Mouse (Mus musculus): ENCODE measurements at regions not wholly inside any gene's neighbourhood (a gene's known extent, or its start where the extent isn't known, plus 50 kb on each side); places are given as distances from the start of the nearest gene placed in this dataset.

DNA sequence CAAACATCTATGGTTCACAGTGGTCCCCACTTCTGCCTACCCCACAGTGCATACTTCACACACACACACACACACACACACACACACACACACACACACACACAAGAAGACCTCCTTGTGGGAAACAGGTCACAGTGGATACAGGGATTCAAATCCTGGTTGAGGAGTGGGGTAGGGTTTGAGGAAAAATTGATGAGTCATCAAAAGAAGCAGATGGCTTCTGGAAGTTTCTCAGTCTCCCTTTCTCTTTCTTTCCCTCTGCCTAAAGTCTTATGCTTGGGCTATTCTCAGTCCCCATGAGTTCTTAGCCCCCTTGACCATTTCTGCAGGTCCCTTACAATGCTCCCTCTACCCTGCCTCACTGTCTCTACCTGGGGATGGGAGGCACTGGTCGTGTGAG lies 56.4 kb downstream of the Rassf10 start:
- Histone ChIP-seq H3K27me3 (ENCODE audit: low read depth, poor library complexity, severe bottlenecking) (no peaks in the 10 kb centered on the region), H3K36me3 (no peaks in the 10 kb centered on the region), H3K9me3 (replicated peaks) (no peaks in the 10 kb centered on the region), H3K4me1 (no peaks in the 10 kb centered on the region), H3K4me3 (no peak overlapping the region), H3K27ac (replicated peaks) (no peak overlapping the region)
- WGBS, result 93% methylated on average over 1 of the region's 1 CpGs
- DNase-seq (ENCODE audit: low spot score), result no peak

DNA sequence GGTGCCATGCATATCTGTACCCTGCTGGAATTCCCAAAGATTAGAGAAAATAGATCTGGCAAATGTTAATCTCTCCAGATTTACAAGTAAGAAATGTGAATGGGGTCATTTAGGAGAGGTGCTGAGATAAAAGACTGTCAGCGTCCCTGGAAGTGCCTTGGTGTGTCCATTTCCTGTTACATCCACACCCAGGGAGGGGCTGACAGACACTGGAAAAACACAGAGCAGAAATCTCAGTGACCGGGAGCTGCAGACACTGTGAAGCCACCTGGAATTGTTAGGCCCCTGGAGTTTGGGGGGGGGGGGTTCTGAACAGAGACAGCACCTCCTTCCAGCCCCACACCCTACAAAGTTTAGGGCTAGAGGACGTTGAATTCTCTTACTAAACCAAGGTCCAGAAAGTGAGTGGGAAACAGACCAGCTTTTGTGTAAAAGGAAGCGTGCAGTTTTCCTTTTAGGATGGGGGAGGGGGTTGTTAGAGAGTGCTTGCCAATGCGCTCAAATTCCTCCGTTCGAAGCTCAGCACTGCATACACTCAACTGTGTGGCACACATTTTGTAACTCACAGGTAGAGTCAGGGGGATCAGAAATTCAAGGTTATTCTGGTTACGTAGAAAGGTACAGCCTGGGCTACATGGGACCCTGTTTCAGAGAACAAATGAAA lies 63.5 kb downstream of the Rassf10 start:
- Histone ChIP-seq H3K4me1 (peaks cover 8% of the 10 kb centered on the region), H3K4me3 (no peak overlapping the region), H3K27me3 (ENCODE audit: low read depth, poor library complexity, severe bottlenecking) (no peaks in the 10 kb centered on the region), H3K9me3 (replicated peaks) (no peaks in the 10 kb centered on the region), H3K36me3 (no peaks in the 10 kb centered on the region), H3K27ac (replicated peaks) (no peak overlapping the region)
- no peak for DNase-seq (ENCODE audit: low spot score)
- WGBS, result 71% methylated on average over 8 of the region's 8 CpGs

DNA sequence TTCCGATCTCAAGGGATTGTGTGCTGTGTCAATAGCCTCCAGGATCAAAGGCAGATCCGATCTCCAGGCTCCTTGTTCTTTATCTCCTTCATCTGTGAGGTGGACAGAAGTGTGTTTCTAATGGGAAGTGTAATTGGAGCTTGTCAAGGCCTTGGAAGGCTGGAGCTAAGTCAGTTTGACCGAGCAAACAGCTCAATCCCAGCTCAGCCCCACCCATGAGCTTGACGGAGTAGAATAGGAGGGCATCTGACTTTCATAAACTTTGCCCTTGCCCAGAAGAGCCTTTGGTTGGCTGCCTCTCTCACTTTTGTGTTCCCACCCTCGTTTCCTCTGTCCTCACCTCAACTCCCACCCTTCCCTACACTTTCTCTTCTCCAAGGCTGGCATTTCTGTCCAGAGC lies 67.7 kb downstream of the Rassf10 start:
- Histone ChIP-seq H3K36me3 (no peaks in the 10 kb centered on the region), H3K27me3 (ENCODE audit: low read depth, poor library complexity, severe bottlenecking) (no peaks in the 10 kb centered on the region), H3K27ac (replicated peaks) (no peak overlapping the region), H3K4me1 (peaks cover 8% of the 10 kb centered on the region), H3K9me3 (replicated peaks) (no peaks in the 10 kb centered on the region), H3K4me3 (no peak overlapping the region)
- DNase-seq (ENCODE audit: low spot score), result no peak
- 45% methylated on average over 5 of the region's 5 CpGs for WGBS

GRCm38 (mm10) chr7:113022516-113022915 lies 68.8 kb downstream of the Rassf10 start:
- DNase-seq (ENCODE audit: low spot score), result no peak
- 44% methylated on average over 2 of the region's 2 CpGs for WGBS
- H3K4me3 ChIP-seq, result no peak overlapping the region
- H3K9me3 ChIP-seq (replicated peaks), result no peaks in the 10 kb centered on the region
- H3K36me3 ChIP-seq, result no peaks in the 10 kb centered on the region
- H3K27me3 ChIP-seq (ENCODE audit: low read depth, poor library complexity, severe bottlenecking), result no peaks in the 10 kb centered on the region
- H3K27ac ChIP-seq (replicated peaks), result no peak overlapping the region
- H3K4me1 ChIP-seq, result peaks cover 8% of the 10 kb centered on the region

GRCm38 (mm10) chr7:113025758-113026157 lies 72.0 kb downstream of the Rassf10 start:
- Histone ChIP-seq H3K4me1 (peaks cover 18% of the 10 kb centered on the region), H3K9me3 (replicated peaks) (no peaks in the 10 kb centered on the region), H3K4me3 (no peak overlapping the region), H3K27ac (replicated peaks) (no peak overlapping the region), H3K36me3 (no peaks in the 10 kb centered on the region), H3K27me3 (ENCODE audit: low read depth, poor library complexity, severe bottlenecking) (no peaks in the 10 kb centered on the region)
- DNase-seq (ENCODE audit: low spot score), result no peak
- 90% methylated on average over 1 of the region's 1 CpGs for WGBS

DNA sequence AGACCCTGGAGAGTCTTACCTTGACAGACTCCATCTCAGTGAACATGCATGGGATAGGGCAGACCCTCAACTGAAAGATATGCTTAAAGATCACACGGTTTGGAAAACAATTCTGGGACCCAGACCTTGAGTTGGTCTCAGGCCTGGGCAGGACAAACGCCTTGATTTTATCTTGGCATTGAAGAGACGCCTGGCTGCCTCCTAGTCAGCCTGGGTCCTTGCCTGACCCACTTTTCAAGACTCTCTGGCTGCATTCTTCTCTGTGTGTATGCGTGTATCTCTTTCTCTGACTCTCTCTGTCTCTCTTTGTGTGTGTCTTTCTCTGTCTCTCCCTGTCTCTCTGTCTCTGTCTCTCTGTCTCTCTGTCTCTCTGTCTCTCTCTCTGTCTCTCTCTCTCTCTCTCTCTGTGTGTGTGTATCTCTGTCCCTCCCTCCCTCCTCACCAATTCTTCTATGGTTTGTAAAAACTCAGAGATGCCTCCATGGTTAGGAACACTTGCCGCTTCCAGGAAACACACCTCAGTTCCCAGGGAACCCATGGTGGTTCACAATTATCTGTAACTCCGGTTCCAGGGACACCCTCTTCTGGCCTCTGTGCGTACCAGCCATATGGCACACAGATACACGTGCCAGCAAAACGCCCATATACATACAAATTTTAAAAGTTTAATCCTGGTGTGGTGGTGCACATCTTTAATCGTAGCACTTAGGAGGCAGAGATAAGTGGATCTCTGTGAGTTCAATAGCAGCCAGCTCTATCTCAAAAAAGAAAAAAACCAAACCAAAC lies 72.7 kb downstream of the Rassf10 start:
- WGBS, result 86% methylated on average over 10 of the region's 10 CpGs
- no peak overlapping the region for H3K4me3 ChIP-seq
- no peaks in the 10 kb centered on the region for H3K36me3 ChIP-seq
- no peaks in the 10 kb centered on the region for H3K27me3 ChIP-seq (ENCODE audit: low read depth, poor library complexity, severe bottlenecking)
- H3K9me3 ChIP-seq (replicated peaks), result no peaks in the 10 kb centered on the region
- no peak overlapping the region for H3K27ac ChIP-seq (replicated peaks)
- no peak for DNase-seq (ENCODE audit: low spot score)
- peaks cover 14% of the 10 kb centered on the region for H3K4me1 ChIP-seq

GRCm38 (mm10) chr7:113027125-113027801 lies 73.5 kb downstream of the Rassf10 start:
- H3K9me3 ChIP-seq (replicated peaks), result no peaks in the 10 kb centered on the region
- no peaks in the 10 kb centered on the region for H3K27me3 ChIP-seq (ENCODE audit: low read depth, poor library complexity, severe bottlenecking)
- WGBS, result 79% methylated on average over 5 of the region's 5 CpGs
- no peak for DNase-seq (ENCODE audit: low spot score)
- no peaks in the 10 kb centered on the region for H3K36me3 ChIP-seq
- peaks cover 11% of the 10 kb centered on the region for H3K4me1 ChIP-seq
- H3K4me3 ChIP-seq, result no peak overlapping the region
- H3K27ac ChIP-seq (replicated peaks), result no peak overlapping the region

DNA sequence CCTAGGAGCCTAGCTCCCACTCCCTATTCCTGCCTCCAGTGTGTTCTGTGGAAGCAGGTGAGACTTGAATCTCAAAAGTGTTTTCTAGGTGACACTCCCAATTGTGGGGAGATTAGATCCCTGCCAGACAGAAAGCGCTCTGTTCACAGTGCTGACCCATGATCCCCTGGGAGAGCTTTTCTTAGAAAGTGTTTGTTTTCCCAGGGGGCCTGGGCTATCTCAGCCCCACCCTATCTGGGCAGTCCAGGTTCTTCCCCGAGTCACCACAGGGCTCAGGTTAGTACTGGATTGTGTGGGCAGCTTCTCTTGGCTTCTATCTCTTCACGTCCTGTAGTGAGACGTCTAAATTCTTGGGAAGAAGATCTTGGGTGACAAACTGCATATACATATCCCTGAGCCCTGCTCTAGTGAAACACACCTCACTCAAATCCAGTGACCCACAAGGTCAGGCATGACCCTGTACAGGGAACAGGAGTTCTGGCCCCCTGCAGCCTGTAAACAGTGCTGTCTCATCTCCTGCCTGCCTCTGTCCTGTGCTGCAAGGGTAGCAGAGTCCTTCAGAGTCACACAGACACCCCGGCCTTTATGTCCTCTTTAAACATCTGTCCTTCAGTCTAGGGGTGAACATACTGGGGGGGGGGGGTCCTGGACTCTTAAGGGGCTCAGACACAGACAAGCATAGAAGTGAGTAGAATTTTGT lies 76.4 kb downstream of the Rassf10 start:
- no peak for DNase-seq (ENCODE audit: low spot score)
- WGBS, result 53% methylated on average over 5 of the region's 5 CpGs
- H3K27ac ChIP-seq (replicated peaks), result 0 out of 2 replicates have a peak overlapping the region, but pooled peaks have one; percentile 4
- no peaks in the 10 kb centered on the region for H3K36me3 ChIP-seq
- H3K9me3 ChIP-seq (replicated peaks), result no peaks in the 10 kb centered on the region
- H3K4me1 ChIP-seq, result peaks cover 11% of the 10 kb centered on the region
- no peaks in the 10 kb centered on the region for H3K27me3 ChIP-seq (ENCODE audit: low read depth, poor library complexity, severe bottlenecking)
- H3K4me3 ChIP-seq, result no peak overlapping the region

DNA sequence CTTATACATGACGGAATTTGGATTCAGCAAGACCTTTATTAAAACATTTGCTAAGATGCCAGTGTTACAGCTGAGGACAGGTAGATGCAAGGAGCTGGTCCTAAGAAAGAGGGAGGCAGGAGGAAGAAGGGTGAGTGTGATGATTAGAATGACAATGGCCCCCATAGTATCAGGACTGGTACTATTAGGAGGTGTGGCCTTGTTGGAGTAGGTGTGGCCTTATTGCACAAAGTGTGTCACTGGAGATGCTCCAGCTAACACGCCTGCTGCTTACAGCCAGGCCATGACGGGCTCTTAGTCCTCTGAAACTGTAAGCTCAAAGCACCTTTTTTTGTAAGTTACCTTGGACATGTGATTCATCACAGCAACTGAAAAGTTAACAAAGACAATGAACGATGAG lies 82.0 kb downstream of the Rassf10 start:
- Histone ChIP-seq H3K4me1 (peaks cover 13% of the 10 kb centered on the region), H3K9me3 (replicated peaks) (no peaks in the 10 kb centered on the region), H3K4me3 (no peak overlapping the region), H3K27me3 (ENCODE audit: low read depth, poor library complexity, severe bottlenecking) (no peaks in the 10 kb centered on the region), H3K36me3 (no peaks in the 10 kb centered on the region), H3K27ac (replicated peaks) (no peak overlapping the region)
- 90% methylated on average over 4 of the region's 4 CpGs for WGBS
- DNase-seq (ENCODE audit: low spot score), result no peak

- Histone ChIP-seq H3K4me1 (peaks cover 13% of the 10 kb centered on the region), H3K27me3 (ENCODE audit: low read depth, poor library complexity, severe bottlenecking) (no peaks in the 10 kb centered on the region), H3K27ac (replicated peaks) (no peak overlapping the region), H3K9me3 (replicated peaks) (no peaks in the 10 kb centered on the region), H3K4me3 (no peak overlapping the region), H3K36me3 (no peaks in the 10 kb centered on the region)
- 81% methylated on average over 12 of the region's 12 CpGs for WGBS
- DNase-seq (ENCODE audit: low spot score), result no peak
These were observed 84.3 kb downstream of the Rassf10 start for GRCm38 (mm10) chr7:113037825-113038613.

- H3K36me3 ChIP-seq, result no peaks in the 10 kb centered on the region
- H3K4me3 ChIP-seq, result no peak overlapping the region
- WGBS, result 63% methylated on average over 3 of the region's 3 CpGs
- H3K9me3 ChIP-seq (replicated peaks), result no peaks in the 10 kb centered on the region
- H3K4me1 ChIP-seq, result peaks cover 13% of the 10 kb centered on the region
- DNase-seq (ENCODE audit: low spot score), result no peak
- peak overlapping the region; percentile 20; the same call in 1 of the 2 replicates for H3K27ac ChIP-seq (replicated peaks)
- H3K27me3 ChIP-seq (ENCODE audit: low read depth, poor library complexity, severe bottlenecking), result no peaks in the 10 kb centered on the region
These were observed 85.3 kb downstream of the Rassf10 start for GRCm38 (mm10) chr7:113038906-113039671.
